Mouse (Mus musculus): Measurements from ENCODE around the gene Sh2d6. TPM values are rescaled to one million over a fixed set of nuclear protein-coding genes. Genes with fewer than 3 reads are reported as not detected.
"Not testable (repeated sequence)": the region's sequence is repeated elsewhere in the genome, so short reads cannot be mapped to it uniquely, and the experiment has no call there.

Sh2d6 gene
- polyA plus RNA-seq, 1 experiment from 2014 or later = not detected

DNA sequence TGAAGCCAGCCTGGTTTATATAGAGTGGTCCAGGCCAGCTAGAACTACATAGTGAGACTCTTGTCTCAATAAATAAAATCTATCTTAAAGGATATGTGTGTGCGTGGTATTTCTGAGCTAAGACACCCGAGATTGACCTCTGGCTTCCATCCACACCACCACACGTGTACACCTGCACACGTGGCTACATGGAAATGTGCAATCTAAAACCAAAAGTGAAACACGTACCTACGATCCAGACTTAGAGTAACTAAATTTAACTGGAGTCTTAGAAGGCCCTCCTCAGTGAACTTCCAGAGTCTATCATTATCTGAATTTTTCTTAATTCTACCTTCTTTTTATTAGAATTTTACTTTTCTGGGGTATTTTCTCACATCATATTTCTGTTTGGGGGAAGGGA lies 35.2 kb downstream of the Sh2d6 start:
- no peak overlapping the region for H3K9ac ChIP-seq (replicated peaks)
- H3K27me3 ChIP-seq (ENCODE audit: insufficient read depth, low read length) = no peaks in the 10 kb centered on the region
- no peaks in the 10 kb centered on the region for H3K4me1 ChIP-seq (ENCODE audit: insufficient read depth)
- no peak overlapping the region for H3K4me2 ChIP-seq (ENCODE audit: low read depth, low read length)
- no peaks in the 10 kb centered on the region for H3K9me3 ChIP-seq (ENCODE audit: low read length)
- no peak overlapping the region for H3K27ac ChIP-seq (ENCODE audit: low read depth)
- H3K4me3 ChIP-seq (ENCODE audit: low read depth, low read length) = no peak overlapping the region
- no peak for DNase-seq
- no peaks in the 10 kb centered on the region for H3K36me3 ChIP-seq (replicated peaks; ENCODE audit: insufficient read depth, low read length)
- ATAC-seq = no peak
- no peak for TF ChIP-seq CTCF (IDR thresholded peaks at IDR 0.05; ENCODE audit: low read depth)
- TF ChIP-seq EP300 (IDR thresholded peaks at IDR 0.05; ENCODE audit: low read depth) = no peak
- WGBS (ENCODE audit: insufficient replicate concordance) = 79% methylated on average over 6 of the region's 6 CpGs

DNA sequence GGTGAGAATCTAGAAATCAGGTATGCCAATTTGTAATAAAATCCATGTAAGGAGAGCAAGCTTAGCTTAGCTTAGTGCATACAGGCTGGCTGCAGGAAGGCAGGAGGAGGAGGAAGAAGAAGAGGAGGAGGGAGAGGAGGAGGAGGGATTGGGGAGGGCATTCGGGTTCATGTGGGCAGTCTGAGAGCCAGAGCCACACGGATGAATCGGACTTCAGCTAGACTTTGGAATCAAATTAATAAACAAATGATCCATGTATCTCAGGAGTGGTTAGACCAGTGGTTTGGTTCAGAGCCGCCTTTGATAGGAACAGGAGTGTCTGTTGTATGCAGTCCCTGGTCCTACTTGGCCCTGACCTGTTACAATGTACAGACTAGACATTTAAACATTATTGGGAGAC lies 36.6 kb downstream of the Sh2d6 start:
- ATAC-seq = no peak

DNA sequence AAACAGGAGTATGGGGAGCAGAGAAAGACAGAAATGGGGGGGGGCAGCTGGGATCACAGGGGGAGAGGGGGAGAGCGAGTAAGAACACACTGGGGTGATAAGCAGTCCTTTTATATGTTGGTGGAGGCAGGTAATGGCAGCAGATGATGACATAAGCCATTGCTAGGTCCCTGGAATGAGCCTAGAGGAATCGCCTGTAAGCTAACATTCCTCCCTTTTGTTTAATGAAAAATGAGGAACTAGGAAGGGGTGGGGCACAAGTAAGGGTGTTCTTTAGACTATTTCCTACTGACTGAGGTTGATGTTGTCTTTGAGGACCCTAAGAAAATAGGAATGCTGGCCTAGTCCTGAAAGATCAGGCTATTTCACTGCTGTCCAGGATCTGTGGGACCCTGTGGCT lies 39.4 kb downstream of the Sh2d6 start:
- WGBS (ENCODE audit: insufficient replicate concordance) = 58% methylated on average over 2 of the region's 2 CpGs

More for the DNA sequence above, 36.6 kb downstream of the Sh2d6 start:
- H3K36me3 ChIP-seq (replicated peaks; ENCODE audit: insufficient read depth, low read length) = no peaks in the 10 kb centered on the region
- no peak overlapping the region for H3K9ac ChIP-seq (replicated peaks)
- no peak for DNase-seq
- no peaks in the 10 kb centered on the region for H3K27me3 ChIP-seq (ENCODE audit: insufficient read depth, low read length)
- no peak for TF ChIP-seq CTCF (IDR thresholded peaks at IDR 0.05; ENCODE audit: low read depth)
- no peaks in the 10 kb centered on the region for H3K4me1 ChIP-seq (ENCODE audit: insufficient read depth)
- no peak overlapping the region for H3K27ac ChIP-seq (ENCODE audit: low read depth)
- no peaks in the 10 kb centered on the region for H3K9me3 ChIP-seq (ENCODE audit: low read length)
- H3K4me3 ChIP-seq (ENCODE audit: low read depth, low read length) = no peak overlapping the region
- WGBS (ENCODE audit: insufficient replicate concordance) = 65% methylated on average over 4 of the region's 4 CpGs
- H3K4me2 ChIP-seq (ENCODE audit: low read depth, low read length) = no peak overlapping the region

DNA sequence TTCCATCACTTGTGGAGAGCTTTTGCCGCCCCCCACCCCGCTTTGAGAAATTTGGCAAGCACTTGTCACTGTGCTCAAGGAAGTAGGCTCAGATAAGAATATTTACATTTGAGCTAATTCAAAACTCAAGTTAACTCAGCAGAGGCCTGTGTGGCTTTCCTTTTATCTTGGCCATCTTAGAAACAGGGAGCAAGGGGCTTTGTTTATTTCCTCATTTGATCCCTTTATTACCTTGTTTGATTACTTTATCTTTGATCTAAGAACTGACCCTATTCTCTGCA lies 41.1 kb downstream of the Sh2d6 start:
- Histone ChIP-seq H3K4me2 (ENCODE audit: low read depth, low read length) (no peak overlapping the region), H3K36me3 (replicated peaks; ENCODE audit: insufficient read depth, low read length) (no peaks in the 10 kb centered on the region), H3K4me3 (ENCODE audit: low read depth, low read length) (no peak overlapping the region), H3K9me3 (ENCODE audit: low read length) (no peaks in the 10 kb centered on the region), H3K9ac (replicated peaks) (no peak overlapping the region), H3K4me1 (ENCODE audit: insufficient read depth) (no peaks in the 10 kb centered on the region), H3K27ac (ENCODE audit: low read depth) (no peak overlapping the region), H3K27me3 (ENCODE audit: insufficient read depth, low read length) (no peaks in the 10 kb centered on the region)
- WGBS (ENCODE audit: insufficient replicate concordance) = 53% methylated on average over 2 of the region's 2 CpGs
- ATAC-seq = no peak
- TF ChIP-seq CTCF (IDR thresholded peaks at IDR 0.05; ENCODE audit: low read depth) = no peak
- TF ChIP-seq EP300 (IDR thresholded peaks at IDR 0.05; ENCODE audit: low read depth) = no peak
- DNase-seq = no peak

More for the DNA sequence above, 39.4 kb downstream of the Sh2d6 start:
- Histone ChIP-seq H3K27me3 (ENCODE audit: insufficient read depth, low read length) (no peaks in the 10 kb centered on the region), H3K9ac (replicated peaks) (no peak overlapping the region), H3K9me3 (ENCODE audit: low read length) (no peaks in the 10 kb centered on the region), H3K36me3 (replicated peaks; ENCODE audit: insufficient read depth, low read length) (no peaks in the 10 kb centered on the region), H3K4me2 (ENCODE audit: low read depth, low read length) (no peak overlapping the region), H3K27ac (ENCODE audit: low read depth) (no peak overlapping the region), H3K4me3 (ENCODE audit: low read depth, low read length) (no peak overlapping the region), H3K4me1 (ENCODE audit: insufficient read depth) (no peaks in the 10 kb centered on the region)
- ATAC-seq = no peak
- no peak for DNase-seq
- TF ChIP-seq EP300 (IDR thresholded peaks at IDR 0.05; ENCODE audit: low read depth) (no peak), CTCF (IDR thresholded peaks at IDR 0.05; ENCODE audit: low read depth) (no peak)

DNA sequence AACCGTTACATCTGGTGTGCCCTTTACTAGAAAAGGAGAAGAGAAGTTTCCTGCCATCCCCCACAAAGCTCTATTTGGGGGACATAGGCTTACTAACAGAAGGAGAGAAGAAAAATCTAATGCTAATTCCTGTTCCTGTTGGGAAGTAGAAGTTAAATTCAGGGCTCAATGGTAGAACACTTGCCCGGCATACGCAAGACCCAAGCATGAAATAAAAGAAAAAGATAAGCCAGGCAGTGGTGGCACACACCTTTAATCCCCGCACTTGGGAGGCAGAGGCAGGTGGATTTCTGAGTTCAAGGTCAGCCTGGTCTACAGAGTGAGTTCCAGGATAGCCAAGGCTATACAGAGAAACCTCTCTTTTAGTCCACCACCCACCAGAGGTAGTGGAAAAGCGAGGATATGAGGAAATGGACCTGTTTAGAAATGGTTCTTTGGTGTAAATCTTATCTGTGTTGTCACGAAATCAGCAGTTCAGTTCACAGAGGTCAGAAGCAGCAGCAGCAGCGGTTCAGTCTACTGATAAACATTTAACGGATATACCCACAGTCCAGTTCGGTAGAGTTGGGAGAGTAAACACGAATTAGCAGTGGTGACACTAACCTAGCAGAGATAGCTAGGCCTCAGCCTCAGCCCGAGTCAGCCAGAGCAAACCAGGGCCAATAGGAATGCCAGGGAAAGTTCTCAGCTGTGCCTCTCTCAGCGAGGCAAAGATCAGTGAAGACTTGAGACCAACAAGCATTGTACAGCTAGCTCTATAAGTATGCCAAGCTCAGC lies 41.7 kb downstream of the Sh2d6 start:
- Histone ChIP-seq H3K36me3 (replicated peaks; ENCODE audit: insufficient read depth, low read length) (no peaks in the 10 kb centered on the region), H3K9me3 (ENCODE audit: low read length) (no peaks in the 10 kb centered on the region), H3K4me1 (ENCODE audit: insufficient read depth) (no peaks in the 10 kb centered on the region), H3K27ac (ENCODE audit: low read depth) (no peak overlapping the region), H3K27me3 (ENCODE audit: insufficient read depth, low read length) (no peaks in the 10 kb centered on the region), H3K4me3 (ENCODE audit: low read depth, low read length) (no peak overlapping the region), H3K4me2 (ENCODE audit: low read depth, low read length) (no peak overlapping the region), H3K9ac (replicated peaks) (no peak overlapping the region)
- ATAC-seq (no peak), DNase-seq (no peak)
- TF ChIP-seq EP300 (IDR thresholded peaks at IDR 0.05; ENCODE audit: low read depth) = no peak
- TF ChIP-seq CTCF (IDR thresholded peaks at IDR 0.05; ENCODE audit: low read depth) = no peak
- WGBS (ENCODE audit: insufficient replicate concordance) = 66% methylated on average over 12 of the region's 12 CpGs

DNA sequence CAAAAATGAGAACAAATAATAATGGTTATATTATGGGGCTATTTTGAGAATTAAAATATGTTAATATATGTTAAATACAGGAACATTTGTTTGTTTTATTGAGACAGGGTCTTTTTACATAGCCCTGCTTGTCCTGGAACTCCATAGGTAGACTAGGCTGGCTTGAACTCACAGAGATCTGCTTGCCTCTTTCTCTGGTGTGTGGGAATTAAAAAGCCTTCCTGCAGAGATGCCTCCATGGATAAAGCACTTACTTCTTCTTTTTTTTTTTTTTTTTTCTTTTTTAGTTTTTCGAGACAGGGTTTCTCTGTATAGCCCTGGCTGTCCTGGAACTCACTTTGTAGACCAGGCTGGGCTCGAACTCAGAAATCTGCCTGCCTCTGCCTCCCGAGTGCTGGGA lies 42.8 kb downstream of the Sh2d6 start:
- not testable (repeated sequence) for H3K4me3 ChIP-seq (ENCODE audit: low read depth, low read length); DNase-seq; H3K27ac ChIP-seq (ENCODE audit: low read depth); H3K4me2 ChIP-seq (ENCODE audit: low read depth, low read length); H3K9ac ChIP-seq (replicated peaks); H3K27me3 ChIP-seq (ENCODE audit: insufficient read depth, low read length); H3K4me1 ChIP-seq (ENCODE audit: insufficient read depth); H3K36me3 ChIP-seq (replicated peaks; ENCODE audit: insufficient read depth, low read length); H3K9me3 ChIP-seq (ENCODE audit: low read length); ATAC-seq
- 70% methylated on average over 3 of the region's 3 CpGs for WGBS (ENCODE audit: insufficient replicate concordance)

DNA sequence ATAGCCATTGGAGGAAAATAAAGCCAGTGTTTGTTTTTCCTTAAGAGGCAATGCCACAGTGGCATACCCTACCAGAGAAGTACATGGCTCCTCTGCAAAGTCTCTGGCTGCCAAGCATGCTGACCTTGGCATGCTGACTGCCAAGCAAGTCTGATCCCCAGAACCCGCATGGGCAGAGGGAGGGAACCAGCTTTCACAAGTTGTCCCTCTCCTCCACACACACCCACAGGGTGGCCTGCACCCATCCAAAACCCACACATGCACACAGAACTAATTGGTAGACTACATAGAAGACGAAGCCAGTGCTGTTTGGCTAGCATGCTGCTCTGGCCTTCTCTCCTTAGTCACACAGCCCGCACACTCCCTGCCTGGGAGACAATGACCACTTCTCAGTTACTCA lies 43.9 kb downstream of the Sh2d6 start:
- H3K9me3 ChIP-seq (ENCODE audit: low read length) = no peaks in the 10 kb centered on the region
- DNase-seq (no peak), ATAC-seq (no peak)
- no peaks in the 10 kb centered on the region for H3K36me3 ChIP-seq (replicated peaks; ENCODE audit: insufficient read depth, low read length)
- no peak overlapping the region for H3K4me2 ChIP-seq (ENCODE audit: low read depth, low read length)
- no peaks in the 10 kb centered on the region for H3K27me3 ChIP-seq (ENCODE audit: insufficient read depth, low read length)
- TF ChIP-seq EP300 (IDR thresholded peaks at IDR 0.05; ENCODE audit: low read depth) (no peak), CTCF (IDR thresholded peaks at IDR 0.05; ENCODE audit: low read depth) (no peak)
- H3K4me3 ChIP-seq (ENCODE audit: low read depth, low read length) = no peak overlapping the region
- WGBS (ENCODE audit: insufficient replicate concordance) = 76% methylated on average over 3 of the region's 3 CpGs
- H3K27ac ChIP-seq (ENCODE audit: low read depth) = no peak overlapping the region
- H3K4me1 ChIP-seq (ENCODE audit: insufficient read depth) = no peaks in the 10 kb centered on the region; the same call in 1 of the 2 replicates
- H3K9ac ChIP-seq (replicated peaks) = no peak overlapping the region

Measured in liver, postnatal 0 days (tissue).